Mouse (Mus musculus) small intestine, adult 2 months (tissue): ENCODE measurements around the gene H2-Ab1.

Experiments
- CTCF ChIP-seq: fragments of 200-500 bp; IDR thresholded peaks from 2 replicates; pipeline ENCODE4 v1.5.1; 2012; ENCODE audit warnings: low read depth, mild to moderate bottlenecking, control low read depth, inconsistent platforms, low read length, moderate library complexity, mixed read lengths; ENCODE audit not compliant: insufficient replicate concordance, insufficient read length; ENCODE audit errors: extremely low read depth
- POLR2A ChIP-seq: fragments of 200-500 bp; IDR thresholded peaks from 2 replicates; pipeline ENCODE4 v1.6.1; 2012; ENCODE audit warnings: low read depth, mild to moderate bottlenecking, control low read depth, inconsistent platforms, low read length, moderate library complexity

- no peak for TF ChIP-seq POLR2A
- TF ChIP-seq CTCF, result no peak
Measured at GRCm38 (mm10) chr17:34293533-34293932, 36.0 kb downstream of the H2-Ab1 start.
